9 mouse cellular contexts compared by ENCODE assay signal in the genomic region with DNA sequence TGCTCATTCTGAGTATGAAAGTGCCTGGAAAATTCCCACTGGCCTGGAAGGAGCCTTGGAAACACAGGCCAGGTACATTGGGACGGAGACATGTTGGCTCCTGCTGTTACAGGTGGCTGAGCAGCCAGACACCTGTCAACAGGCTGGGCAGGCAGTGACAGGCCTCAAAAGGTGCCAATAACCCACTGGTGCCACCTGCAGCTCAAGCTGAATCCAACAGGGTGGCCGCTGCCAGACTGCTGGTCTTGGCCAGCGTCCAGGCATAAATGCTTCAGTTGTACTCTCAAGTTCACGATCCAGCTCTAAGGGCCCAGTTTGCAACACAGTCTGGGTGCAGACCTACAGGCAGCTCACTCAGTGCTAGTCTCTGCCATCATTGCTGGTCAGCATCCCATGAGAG. TPM values are rescaled to one million over a fixed set of nuclear protein-coding genes. Genes with fewer than 3 reads are reported as not detected.
DNase-seq lines count a peak whose midpoint lies in the region; ATAC-seq and TF ChIP-seq lines count a peak whose summit lies in the region.
"Had no signal": no experiment of that assay in that cellular context is flagged by ENCODE, and none has a peak within 500 bp of the region (broad histone marks: within the 10 kb centered on the region; RNA-seq: fewer than 3 reads in every experiment).

No protein-coding gene starts in this region.

- H3K4me3 ChIP-seq in E14TG2a.4 (replicated peaks; ENCODE audit: low read length) = no peak overlapping the region
- no peak overlapping the region for H3K4me3 ChIP-seq in kidney, postnatal 0 days (replicated peaks; ENCODE audit: low read depth, low read length)
- no peak overlapping the region for H3K4me3 ChIP-seq in lung, embryonic 16.5 days (ENCODE audit: low read length)
- H3K4me3 ChIP-seq: embryonic facial prominence, embryonic 12.5 days had no signal

- 0 out of 2 replicates have a peak, but pooled peaks have one; percentile 4 for TF ChIP-seq CTCF in E14TG2a.4 (conservative IDR thresholded peaks at IDR 0.05; ENCODE audit: low read length)
- TF ChIP-seq CTCF in kidney, postnatal 0 days (IDR thresholded peaks at IDR 0.05; ENCODE audit: low read depth) = peak; percentile 59

- H3K9ac ChIP-seq in kidney, postnatal 0 days (ENCODE audit: low read depth, low read length) = no peak overlapping the region
- H3K9ac ChIP-seq in lung, embryonic 16.5 days (ENCODE audit: low read length) = no peak overlapping the region
- H3K9ac ChIP-seq: embryonic facial prominence, embryonic 12.5 days had no signal

- no peak overlapping the region for H3K4me2 ChIP-seq in kidney, postnatal 0 days (ENCODE audit: low read length)
- no peak overlapping the region for H3K4me2 ChIP-seq in lung, embryonic 16.5 days (ENCODE audit: low read depth, low read length)
- H3K4me2 ChIP-seq: embryonic facial prominence, embryonic 12.5 days had no signal

- H3K9me3 ChIP-seq in E14TG2a.4 (ENCODE audit: low read length) = no peaks in the 10 kb centered on the region
- H3K9me3 ChIP-seq in kidney, postnatal 0 days (replicated peaks; ENCODE audit: low read length) = no peaks in the 10 kb centered on the region
- no peaks in the 10 kb centered on the region for H3K9me3 ChIP-seq in lung, embryonic 16.5 days (ENCODE audit: control insufficient read depth, low read length)
- H3K9me3 ChIP-seq: embryonic facial prominence, embryonic 12.5 days had no signal

- peak; percentile 31 for DNase-seq in CD4-positive, CD25-positive, alpha-beta regulatory T cell, adult 2 months (ENCODE audit: low read depth, low spot score)
- peak; percentile 96 for DNase-seq in cerebellum, postnatal 25 days
- peak; percentile 67 for DNase-seq in heart, adult 8-10 months (ENCODE audit: low spot score)
- peak; percentile 44 for DNase-seq in kidney, postnatal 0 days (ENCODE audit: low spot score)
- DNase-seq in urinary bladder, postnatal 14 days (ENCODE audit: low spot score) = peak; percentile 84

- no peaks in the 10 kb centered on the region for H3K27me3 ChIP-seq in E14TG2a.4 (ENCODE audit: insufficient read depth, low read length)
- H3K27me3 ChIP-seq in kidney, postnatal 0 days (ENCODE audit: insufficient read depth, low read length) = no peaks in the 10 kb centered on the region
- no peaks in the 10 kb centered on the region for H3K27me3 ChIP-seq in lung, embryonic 16.5 days (ENCODE audit: control insufficient read depth, insufficient read depth, low read depth, low read length)
- H3K27me3 ChIP-seq: embryonic facial prominence, embryonic 12.5 days had no signal

- no peaks in the 10 kb centered on the region for H3K4me1 ChIP-seq in E14TG2a.4 (replicated peaks; ENCODE audit: low read depth, low read length)
- H3K4me1 ChIP-seq in kidney, postnatal 0 days (replicated peaks; ENCODE audit: insufficient read depth, low read length) = 0 out of 2 replicates have a peak, but pooled peaks cover 6% of the 10 kb centered on the region
- peaks cover 20% of the 10 kb centered on the region for H3K4me1 ChIP-seq in lung, embryonic 16.5 days (replicated peaks; ENCODE audit: control insufficient read depth, insufficient read depth, low read length)

- peaks cover 34% of the 10 kb centered on the region for H3K36me3 ChIP-seq in E14TG2a.4 (ENCODE audit: insufficient read depth, low read length)
- H3K36me3 ChIP-seq in kidney, postnatal 0 days (ENCODE audit: insufficient read depth, low read length) = no peaks in the 10 kb centered on the region
- no peaks in the 10 kb centered on the region for H3K36me3 ChIP-seq in lung, embryonic 16.5 days (ENCODE audit: control insufficient read depth, insufficient read depth, low read length)
- H3K36me3 ChIP-seq: embryonic facial prominence, embryonic 12.5 days had no signal

- peak overlapping the region; percentile 73; the same call in 1 of the 2 replicates for H3K27ac ChIP-seq in kidney, postnatal 0 days
- H3K27ac ChIP-seq in lung, embryonic 16.5 days (ENCODE audit: low read length) = peak overlapping the region; percentile 40; the same call in 1 of the 2 replicates
- H3K27ac ChIP-seq: embryonic facial prominence, embryonic 12.5 days had no signal

- ATAC-seq in CD4-positive, CD25-positive, alpha-beta regulatory T cell, adult 4 months = no peak
- peak; percentile 85 for ATAC-seq in kidney, postnatal 0 days (replicated peaks; ENCODE audit: low FRiP score, low read depth)
- ATAC-seq in lung, embryonic 16.5 days (ENCODE audit: low read depth) = peak; percentile 90

- 48% methylated on average over 4 of the region's 4 CpGs for WGBS in kidney, postnatal 0 days
- 29% methylated on average over 4 of the region's 4 CpGs for WGBS in lung, embryonic 16.5 days

RNA-seq across cellular contexts. Expression of gene Ggact, which starts 10.7 kb away (rescaled TPM):
- polyA plus RNA-seq in CD4-positive, CD25-positive, alpha-beta regulatory T cell, adult 4 months (2017; shearing (Covaris generic)) = 10 to 100 TPM; 19.1 to 23.2 TPM
- 10 to 100 TPM; 27.2 to 33.2 (median 28.1) TPM for total RNA-seq in heart, adult 8-10 months (2022)
- polyA plus RNA-seq in kidney, postnatal 0 days (2015; fragmentation: Nextera tagmentation; extraction: Ambion mirVana) = 41.1 and 43.9 TPM in 2 replicates
- 15.2 and 17.7 TPM in 2 replicates for polyA plus RNA-seq in lung, embryonic 16.5 days (2015; fragmentation: Nextera tagmentation; extraction: Ambion mirVana)

Comparison
In these comparisons a context has a peak if more than half of its experiments do, and no peak if none do; other contexts are left out.
1. DNase-seq: peak in every context shown above with its lines; median percentile 96 in cerebellum, postnatal 25 days; 84 in urinary bladder, postnatal 14 days; 67 in heart, adult 8-10 months; 44 in kidney, postnatal 0 days; 31 in CD4-positive, CD25-positive, alpha-beta regulatory T cell, adult 2 months.